Mouse (Mus musculus): Measurements from ENCODE around the gene Ankrd28. TPM values are rescaled to one million over a fixed set of nuclear protein-coding genes. Genes with fewer than 3 reads are reported as not detected.

The Ankrd28 gene
- polyA plus RNA-seq, 1 experiment from 2014 or later: 10.0 TPM

- Histone ChIP-seq H3K4me2 (no peak overlapping the region), H3K9ac (no peak overlapping the region), H3K27ac (no peak overlapping the region), H3K36me3 (ENCODE audit: poor library complexity, severe bottlenecking) (peaks cover 17% of the 10 kb centered on the region), H3K4me1 (no peaks in the 10 kb centered on the region), H3K4me3 (no peak overlapping the region), H3K9me3 (replicated peaks) (no peaks in the 10 kb centered on the region), H3K27me3 (no peaks in the 10 kb centered on the region)
- no peak for ATAC-seq
- 50% methylated on average over 6 of the region's 6 CpGs for WGBS
Measured at GRCm38 (mm10) chr14:31748239-31748873, 82.1 kb downstream of the Ankrd28 start.

GRCm38 (mm10) chr14:31742523-31742922, 87.9 kb downstream of the Ankrd28 start:
- no peak overlapping the region for H3K4me2 ChIP-seq
- H3K36me3 ChIP-seq (ENCODE audit: poor library complexity, severe bottlenecking): peaks cover 39% of the 10 kb centered on the region
- H3K4me1 ChIP-seq: no peaks in the 10 kb centered on the region
- H3K27ac ChIP-seq: no peak overlapping the region
- H3K4me3 ChIP-seq: no peak overlapping the region
- ATAC-seq: no peak
- WGBS: 90% methylated on average over 3 of the region's 3 CpGs
- H3K9me3 ChIP-seq (replicated peaks): no peaks in the 10 kb centered on the region
- H3K9ac ChIP-seq: no peak overlapping the region
- H3K27me3 ChIP-seq: no peaks in the 10 kb centered on the region

GRCm38 (mm10) chr14:31734811-31735210, 95.6 kb downstream of the Ankrd28 start:
- no peak for ATAC-seq
- H3K27ac ChIP-seq: no peak overlapping the region
- no peaks in the 10 kb centered on the region for H3K9me3 ChIP-seq (replicated peaks)
- 92% methylated on average over 2 of the region's 2 CpGs for WGBS
- H3K36me3 ChIP-seq (ENCODE audit: poor library complexity, severe bottlenecking): peaks cover 24% of the 10 kb centered on the region
- no peaks in the 10 kb centered on the region for H3K27me3 ChIP-seq
- H3K4me1 ChIP-seq: no peaks in the 10 kb centered on the region
- H3K4me3 ChIP-seq: no peak overlapping the region
- H3K9ac ChIP-seq: no peak overlapping the region
- no peak overlapping the region for H3K4me2 ChIP-seq

- Histone ChIP-seq H3K27ac (no peak overlapping the region), H3K9ac (no peak overlapping the region), H3K4me3 (no peak overlapping the region), H3K4me2 (no peak overlapping the region), H3K36me3 (ENCODE audit: poor library complexity, severe bottlenecking) (peaks cover 41% of the 10 kb centered on the region), H3K9me3 (replicated peaks) (no peaks in the 10 kb centered on the region), H3K27me3 (no peaks in the 10 kb centered on the region), H3K4me1 (no peaks in the 10 kb centered on the region)
- ATAC-seq: no peak
- WGBS: 94% methylated on average over 3 of the region's 3 CpGs
Measured at GRCm38 (mm10) chr14:31727522-31727921, 102.9 kb downstream of the Ankrd28 start.

- Histone ChIP-seq H3K4me1 (no peaks in the 10 kb centered on the region), H3K4me2 (no peak overlapping the region), H3K9ac (no peak overlapping the region), H3K27ac (no peak overlapping the region), H3K4me3 (no peak overlapping the region), H3K36me3 (ENCODE audit: poor library complexity, severe bottlenecking) (peaks cover 59% of the 10 kb centered on the region), H3K27me3 (no peaks in the 10 kb centered on the region), H3K9me3 (replicated peaks) (no peaks in the 10 kb centered on the region)
- WGBS: 57% methylated on average over 1 of the region's 1 CpGs
- ATAC-seq: no peak
Measured at GRCm38 (mm10) chr14:31722746-31723145, 107.7 kb downstream of the Ankrd28 start.

- Histone ChIP-seq H3K4me1 (no peaks in the 10 kb centered on the region), H3K4me2 (no peak overlapping the region), H3K4me3 (no peak overlapping the region), H3K36me3 (ENCODE audit: poor library complexity, severe bottlenecking) (peaks cover 59% of the 10 kb centered on the region), H3K9ac (no peak overlapping the region), H3K27me3 (no peaks in the 10 kb centered on the region), H3K27ac (no peak overlapping the region), H3K9me3 (replicated peaks) (no peaks in the 10 kb centered on the region)
- WGBS: 78% methylated on average over 3 of the region's 3 CpGs
- no peak for ATAC-seq
Measured at GRCm38 (mm10) chr14:31721256-31721655, 109.2 kb downstream of the Ankrd28 start.

GRCm38 (mm10) chr14:31718332-31718731, 112.1 kb downstream of the Ankrd28 start:
- Histone ChIP-seq H3K27ac (no peak overlapping the region), H3K4me3 (no peak overlapping the region), H3K4me1 (no peaks in the 10 kb centered on the region), H3K4me2 (no peak overlapping the region), H3K36me3 (ENCODE audit: poor library complexity, severe bottlenecking) (peaks cover 59% of the 10 kb centered on the region), H3K9ac (no peak overlapping the region), H3K9me3 (replicated peaks) (no peaks in the 10 kb centered on the region), H3K27me3 (no peaks in the 10 kb centered on the region)
- no peak for ATAC-seq
- WGBS: 96% methylated on average over 2 of the region's 2 CpGs

- H3K9ac ChIP-seq: no peak overlapping the region
- H3K4me3 ChIP-seq: no peak overlapping the region
- peaks cover 67% of the 10 kb centered on the region for H3K36me3 ChIP-seq (ENCODE audit: poor library complexity, severe bottlenecking)
- no peak for ATAC-seq
- whole genome bisulfite sequencing: 94% methylated on average over 5 of the region's 5 CpGs
- no peaks in the 10 kb centered on the region for H3K9me3 ChIP-seq (replicated peaks)
- no peaks in the 10 kb centered on the region for H3K4me1 ChIP-seq
- H3K27ac ChIP-seq: no peak overlapping the region
- H3K4me2 ChIP-seq: no peak overlapping the region
- H3K27me3 ChIP-seq: no peaks in the 10 kb centered on the region
Measured at GRCm38 (mm10) chr14:31717360-31717759, 113.1 kb downstream of the Ankrd28 start.

- Histone ChIP-seq H3K4me3 (no peak overlapping the region), H3K4me1 (no peaks in the 10 kb centered on the region), H3K27me3 (no peaks in the 10 kb centered on the region), H3K27ac (no peak overlapping the region), H3K9me3 (replicated peaks) (no peaks in the 10 kb centered on the region), H3K4me2 (no peak overlapping the region), H3K9ac (no peak overlapping the region), H3K36me3 (ENCODE audit: poor library complexity, severe bottlenecking) (peaks cover 68% of the 10 kb centered on the region)
- no peak for ATAC-seq
Measured at GRCm38 (mm10) chr14:31715669-31716068, 114.8 kb downstream of the Ankrd28 start.

- WGBS: 100% methylated on average over 1 of the region's 1 CpGs
- Histone ChIP-seq H3K27ac (no peak overlapping the region), H3K36me3 (ENCODE audit: poor library complexity, severe bottlenecking) (peaks cover 56% of the 10 kb centered on the region), H3K9me3 (replicated peaks) (no peaks in the 10 kb centered on the region), H3K4me1 (no peaks in the 10 kb centered on the region), H3K4me2 (no peak overlapping the region), H3K4me3 (no peak overlapping the region), H3K27me3 (no peaks in the 10 kb centered on the region), H3K9ac (no peak overlapping the region)
- ATAC-seq: no peak
Measured at GRCm38 (mm10) chr14:31709343-31709742, 121.1 kb downstream of the Ankrd28 start.

- Histone ChIP-seq H3K4me1 (no peaks in the 10 kb centered on the region), H3K27me3 (no peaks in the 10 kb centered on the region), H3K4me3 (no peak overlapping the region), H3K9ac (no peak overlapping the region), H3K27ac (no peak overlapping the region), H3K36me3 (ENCODE audit: poor library complexity, severe bottlenecking) (peaks cover 70% of the 10 kb centered on the region), H3K9me3 (replicated peaks) (no peaks in the 10 kb centered on the region), H3K4me2 (no peak overlapping the region)
- ATAC-seq: no peak
- 90% methylated on average over 2 of the region's 2 CpGs for WGBS
Measured at GRCm38 (mm10) chr14:31700376-31700775, 130.1 kb downstream of the Ankrd28 start.

GRCm38 (mm10) chr14:31697755-31698154, 132.7 kb downstream of the Ankrd28 start:
- Histone ChIP-seq H3K9ac (no peak overlapping the region), H3K36me3 (ENCODE audit: poor library complexity, severe bottlenecking) (peaks cover 48% of the 10 kb centered on the region), H3K4me1 (peaks cover 2% of the 10 kb centered on the region; the same call in 1 of the 2 replicates), H3K27me3 (no peaks in the 10 kb centered on the region), H3K9me3 (replicated peaks) (no peaks in the 10 kb centered on the region), H3K4me2 (no peak overlapping the region), H3K4me3 (no peak overlapping the region), H3K27ac (no peak overlapping the region)
- WGBS: 91% methylated on average over 4 of the region's 4 CpGs
- ATAC-seq: no peak

- H3K36me3 ChIP-seq (ENCODE audit: poor library complexity, severe bottlenecking): peaks cover 44% of the 10 kb centered on the region
- no peak overlapping the region for H3K9ac ChIP-seq
- no peak overlapping the region for H3K4me3 ChIP-seq
- no peak for ATAC-seq
- H3K4me1 ChIP-seq: peaks cover 2% of the 10 kb centered on the region; the same call in 1 of the 2 replicates
- H3K9me3 ChIP-seq (replicated peaks): no peaks in the 10 kb centered on the region
- 93% methylated on average over 3 of the region's 3 CpGs for WGBS
- no peaks in the 10 kb centered on the region for H3K27me3 ChIP-seq
- no peak overlapping the region for H3K27ac ChIP-seq
- no peak overlapping the region for H3K4me2 ChIP-seq
Measured at GRCm38 (mm10) chr14:31697346-31697745, 133.1 kb downstream of the Ankrd28 start.
